Mouse (Mus musculus): ENCODE data around the gene Zmynd8. TPM values are rescaled to one million over a fixed set of nuclear protein-coding genes. Genes with fewer than 3 reads are reported as not detected.
A peak's percentile ranks its signal among the peaks of the same experiment; 100 is the strongest.

Gene Zmynd8
- 68.1 and 69.9 TPM in 2 replicates for polyA plus RNA-seq (2016; fragmentation: Nextera tagmentation; extraction: Ambion mirVana)

DNA sequence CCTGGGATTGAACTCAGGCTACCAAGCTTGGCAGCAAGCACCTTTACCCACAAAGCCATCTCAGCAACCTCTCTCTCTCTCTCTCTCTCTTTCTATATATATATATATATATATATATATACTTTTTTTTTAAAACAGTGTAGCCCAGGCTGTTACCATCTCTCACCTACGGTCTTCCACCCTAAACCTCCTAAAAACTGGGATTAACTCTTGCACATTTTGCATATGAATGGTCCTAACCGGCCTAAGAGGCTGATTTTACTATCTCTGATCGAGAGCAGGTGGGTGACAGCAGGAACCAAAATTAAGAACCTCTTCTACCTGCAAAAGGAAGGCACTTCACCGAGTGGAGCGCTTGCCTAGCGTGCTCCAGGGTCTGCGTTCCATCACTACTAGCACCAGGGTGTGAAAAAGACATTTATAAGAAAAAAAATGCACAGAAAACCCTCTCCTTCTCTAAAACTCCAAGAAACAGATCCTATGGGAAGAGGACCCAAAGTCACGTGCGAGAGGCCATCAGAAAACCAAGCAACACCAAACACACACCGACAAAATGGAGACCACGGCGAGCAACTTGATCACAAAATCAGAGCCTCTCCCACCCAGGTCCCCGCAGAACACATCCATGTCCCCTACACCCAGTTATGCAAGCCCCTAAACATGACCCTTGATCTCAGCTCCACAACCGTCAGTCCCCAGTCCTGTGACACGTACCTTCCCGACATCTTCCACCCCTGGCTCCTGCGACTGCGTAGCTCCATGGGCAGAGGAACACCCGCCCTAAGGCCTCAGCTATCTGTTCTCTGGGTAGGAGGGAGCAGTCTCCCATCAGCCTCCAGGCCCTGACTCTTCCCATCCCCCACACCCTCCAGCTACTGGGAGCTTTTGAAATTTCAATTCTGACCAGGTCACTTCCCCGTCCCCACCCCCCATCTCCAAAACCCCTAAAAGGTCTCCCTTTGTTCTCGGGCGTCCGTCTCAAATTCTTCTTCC is at the start of gene Zmynd8:
Gene Zmynd8, minus strand, starts transcription at position 815 of the 993 bp plus-strand sequence.
- DNase-seq (ENCODE audit: low spot score) = peak; percentile 80
- Histone ChIP-seq H3K4me3 (peak within 1 kb of the TSS; percentile 52), H3K4me1 (peaks cover 65% of the 10 kb centered on the region), H3K27me3 (replicated peaks; ENCODE audit: low read depth, poor library complexity, severe bottlenecking) (no peaks in the 10 kb centered on the region), H3K36me3 (replicated peaks) (no peaks in the 10 kb centered on the region), H3K9me3 (no peaks in the 10 kb centered on the region), H3K27ac (replicated peaks) (peak within 1 kb of the TSS; percentile 92)
- 12% methylated on average over 23 of the region's 23 CpGs for WGBS

- 85% methylated on average over 1 of the region's 1 CpGs for WGBS
- no peaks in the 10 kb centered on the region for H3K36me3 ChIP-seq (replicated peaks)
- peaks cover 14% of the 10 kb centered on the region for H3K4me1 ChIP-seq
- H3K27ac ChIP-seq (replicated peaks) = no peak overlapping the region
- H3K9me3 ChIP-seq = no peaks in the 10 kb centered on the region
- no peak overlapping the region for H3K4me3 ChIP-seq
- no peaks in the 10 kb centered on the region for H3K27me3 ChIP-seq (replicated peaks; ENCODE audit: low read depth, poor library complexity, severe bottlenecking)
- no peak for DNase-seq (ENCODE audit: low spot score)
These were observed 49.2 kb upstream of the Zmynd8 start for GRCm38 (mm10) chr2:165948007-165948406.

DNA sequence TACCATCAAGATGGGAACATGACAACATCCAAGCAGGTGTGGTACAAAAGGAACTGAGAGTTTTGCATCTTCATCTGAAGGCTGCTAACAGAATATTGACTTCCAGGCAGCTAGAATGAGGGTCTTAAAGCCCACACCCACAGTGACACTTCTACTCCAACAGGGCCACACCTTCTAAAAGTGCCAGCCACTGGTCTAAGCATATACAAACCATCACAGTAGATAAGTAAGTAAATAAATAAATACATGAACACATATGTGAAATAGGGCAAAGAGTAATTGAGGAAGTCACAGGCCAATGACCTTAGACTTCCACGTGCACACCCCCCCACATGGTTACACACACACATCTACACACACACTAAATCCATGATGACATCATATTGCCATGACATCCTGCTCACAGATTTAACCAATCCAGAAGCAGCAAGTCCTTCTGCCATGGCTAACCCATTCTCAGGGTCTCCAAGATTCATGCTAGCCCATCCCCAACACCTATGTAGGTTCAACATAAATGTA is 47.3 kb upstream of the Zmynd8 start:
- WGBS = 83% methylated on average over 1 of the region's 1 CpGs
- Histone ChIP-seq H3K4me1 (peaks cover 14% of the 10 kb centered on the region), H3K9me3 (no peaks in the 10 kb centered on the region), H3K4me3 (no peak overlapping the region), H3K36me3 (replicated peaks) (no peaks in the 10 kb centered on the region), H3K27me3 (replicated peaks; ENCODE audit: low read depth, poor library complexity, severe bottlenecking) (no peaks in the 10 kb centered on the region), H3K27ac (replicated peaks) (no peak overlapping the region)
- DNase-seq (ENCODE audit: low spot score) = no peak

DNA sequence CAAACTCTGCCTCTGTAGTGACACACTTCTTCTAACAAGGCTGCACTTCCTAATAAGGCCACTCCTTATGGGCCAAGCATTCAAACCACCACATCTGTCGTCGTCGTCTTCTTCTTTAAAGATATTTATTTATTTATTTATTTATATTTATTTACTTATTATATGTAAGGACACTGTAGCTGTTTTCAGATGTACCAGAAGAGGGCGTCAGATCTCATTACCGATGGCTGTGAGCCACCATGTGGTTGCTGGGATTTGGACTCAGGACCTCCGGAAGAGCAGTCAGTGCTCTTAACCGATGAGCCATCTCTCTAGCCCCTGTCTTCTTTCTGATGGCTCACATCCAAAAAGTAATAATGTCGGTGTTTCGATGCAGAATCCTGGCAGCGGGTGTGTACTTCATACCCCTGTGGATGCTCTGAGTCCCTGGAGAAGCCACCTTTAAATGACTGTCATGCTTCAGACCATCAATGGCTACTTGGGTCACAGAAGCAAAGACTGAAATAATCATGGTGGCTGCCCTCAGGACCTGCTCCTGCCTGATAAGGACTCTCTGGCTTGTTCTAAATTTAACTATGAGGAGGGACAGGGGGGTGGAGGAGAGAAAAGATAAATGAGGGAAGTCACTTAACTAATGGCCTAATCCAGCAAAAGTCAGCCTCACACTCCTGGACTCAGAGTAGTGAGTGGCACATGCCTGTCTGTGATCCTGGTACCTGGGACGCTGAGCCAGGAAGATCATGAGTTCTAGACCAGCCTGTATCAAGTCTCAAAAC is 45.9 kb upstream of the Zmynd8 start:
- H3K9me3 ChIP-seq = no peaks in the 10 kb centered on the region
- DNase-seq (ENCODE audit: low spot score) = no peak
- H3K4me3 ChIP-seq = no peak overlapping the region
- H3K27ac ChIP-seq (replicated peaks) = no peak overlapping the region
- 81% methylated on average over 11 of the region's 11 CpGs for WGBS
- H3K27me3 ChIP-seq (replicated peaks; ENCODE audit: low read depth, poor library complexity, severe bottlenecking) = no peaks in the 10 kb centered on the region
- H3K4me1 ChIP-seq = peaks cover 11% of the 10 kb centered on the region
- H3K36me3 ChIP-seq (replicated peaks) = no peaks in the 10 kb centered on the region

GRCm38 (mm10) chr2:165943113-165943512 is 44.3 kb upstream of the Zmynd8 start:
- Histone ChIP-seq H3K36me3 (replicated peaks) (no peaks in the 10 kb centered on the region), H3K27ac (replicated peaks) (no peak overlapping the region), H3K4me1 (0 out of 2 replicates have a peak, but pooled peaks cover 3% of the 10 kb centered on the region), H3K4me3 (no peak overlapping the region), H3K27me3 (replicated peaks; ENCODE audit: low read depth, poor library complexity, severe bottlenecking) (no peaks in the 10 kb centered on the region), H3K9me3 (no peaks in the 10 kb centered on the region)
- DNase-seq (ENCODE audit: low spot score) = no peak
- WGBS = 95% methylated on average over 2 of the region's 2 CpGs

DNA sequence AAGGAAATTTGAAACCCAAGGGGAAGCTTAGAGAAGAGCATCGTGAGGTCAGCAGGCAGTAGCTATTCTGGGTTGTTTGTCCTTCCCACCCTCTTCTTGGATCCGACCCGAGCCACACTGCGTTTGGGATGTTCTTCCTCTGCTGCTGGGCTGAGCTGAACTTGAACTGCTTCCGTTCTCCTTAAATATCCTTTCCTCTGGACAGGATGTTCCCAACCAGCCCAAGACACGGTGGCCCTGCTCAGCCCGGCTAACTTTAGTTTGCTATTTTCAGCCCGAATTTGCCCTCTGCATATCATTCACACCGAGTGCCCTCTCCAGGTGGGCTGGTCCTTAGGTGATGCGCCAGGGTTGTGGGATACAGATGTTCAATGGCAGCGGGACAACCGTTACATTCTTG is 37.3 kb upstream of the Zmynd8 start:
- H3K4me3 ChIP-seq = no peak overlapping the region
- 69% methylated on average over 12 of the region's 12 CpGs for WGBS
- H3K27ac ChIP-seq (replicated peaks) = no peak overlapping the region
- DNase-seq (ENCODE audit: low spot score) = no peak
- H3K9me3 ChIP-seq = no peaks in the 10 kb centered on the region
- H3K36me3 ChIP-seq (replicated peaks) = no peaks in the 10 kb centered on the region
- H3K27me3 ChIP-seq (replicated peaks; ENCODE audit: low read depth, poor library complexity, severe bottlenecking) = no peaks in the 10 kb centered on the region
- H3K4me1 ChIP-seq = 0 out of 2 replicates have a peak, but pooled peaks cover 6% of the 10 kb centered on the region

DNA sequence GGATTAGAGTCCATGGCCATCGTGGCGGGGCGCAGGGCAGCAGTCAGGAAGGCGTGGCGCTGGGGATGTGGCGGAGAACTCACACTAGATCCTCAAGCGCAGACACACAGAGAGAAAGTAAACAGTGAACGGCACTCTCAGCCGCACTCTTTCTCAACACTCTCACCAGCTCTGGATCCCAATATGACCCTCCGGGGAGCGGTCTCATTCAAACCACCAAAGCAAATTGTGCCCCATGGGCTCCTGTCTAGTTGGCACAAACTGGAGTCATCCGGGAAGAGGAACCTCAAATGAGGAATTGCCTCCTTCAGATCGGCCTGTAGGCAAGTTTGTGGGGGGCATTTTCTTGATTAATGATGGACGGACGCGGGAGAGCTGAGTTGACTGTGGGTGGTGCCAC is 28.9 kb upstream of the Zmynd8 start:
- no peaks in the 10 kb centered on the region for H3K36me3 ChIP-seq (replicated peaks)
- DNase-seq (ENCODE audit: low spot score) = no peak
- no peaks in the 10 kb centered on the region for H3K27me3 ChIP-seq (replicated peaks; ENCODE audit: low read depth, poor library complexity, severe bottlenecking)
- no peak overlapping the region for H3K27ac ChIP-seq (replicated peaks)
- no peak overlapping the region for H3K4me3 ChIP-seq
- H3K9me3 ChIP-seq = peaks cover 7% of the 10 kb centered on the region
- 94% methylated on average over 16 of the region's 16 CpGs for WGBS
- peaks cover 18% of the 10 kb centered on the region for H3K4me1 ChIP-seq

DNA sequence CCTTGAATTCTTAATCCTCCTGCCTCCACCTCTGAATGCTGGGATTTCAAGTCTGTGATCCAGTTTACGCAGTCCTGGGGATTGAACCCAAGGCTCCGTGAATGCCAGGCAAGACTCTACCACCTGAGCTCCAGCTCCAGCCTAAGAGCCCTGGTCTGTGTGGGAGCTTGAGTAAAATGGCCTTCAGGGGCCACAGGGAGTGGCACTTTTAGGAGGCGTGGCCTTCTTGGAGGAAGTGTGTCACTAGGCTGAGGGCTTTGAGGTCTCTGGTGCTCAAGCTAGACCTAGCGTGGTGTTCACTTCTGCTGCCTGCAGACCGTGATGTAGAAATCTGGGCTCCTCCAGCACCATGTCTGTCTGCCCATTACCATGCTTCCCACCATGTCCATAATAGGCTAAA is 27.4 kb upstream of the Zmynd8 start:
- WGBS = 93% methylated on average over 5 of the region's 5 CpGs
- H3K4me3 ChIP-seq = no peak overlapping the region
- peaks cover 26% of the 10 kb centered on the region for H3K4me1 ChIP-seq
- H3K27ac ChIP-seq (replicated peaks) = no peak overlapping the region
- H3K9me3 ChIP-seq = peaks cover 7% of the 10 kb centered on the region
- DNase-seq (ENCODE audit: low spot score) = no peak
- no peaks in the 10 kb centered on the region for H3K36me3 ChIP-seq (replicated peaks)
- no peaks in the 10 kb centered on the region for H3K27me3 ChIP-seq (replicated peaks; ENCODE audit: low read depth, poor library complexity, severe bottlenecking)

DNA sequence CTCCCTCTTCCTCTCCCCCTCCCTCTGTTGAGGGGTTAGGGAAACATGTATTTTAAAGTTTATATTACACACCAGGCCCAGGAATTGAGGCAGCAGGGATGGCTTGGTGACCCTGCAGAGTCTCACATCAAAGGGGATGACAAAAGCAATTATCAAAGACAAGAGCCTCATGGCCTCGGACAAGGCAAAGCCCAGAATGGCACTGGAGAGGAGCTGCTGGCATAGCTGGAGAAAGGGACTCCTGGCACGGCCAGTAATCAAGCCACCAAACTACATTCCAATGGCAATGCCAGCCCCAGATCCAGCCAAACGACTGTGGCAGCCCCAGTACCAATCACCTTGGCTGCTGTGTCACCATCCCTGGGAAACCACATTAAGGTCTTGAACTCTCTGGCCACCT is 26.3 kb upstream of the Zmynd8 start:
- H3K9me3 ChIP-seq = peaks cover 7% of the 10 kb centered on the region
- 41% methylated on average over 3 of the region's 3 CpGs for WGBS
- H3K27ac ChIP-seq (replicated peaks) = no peak overlapping the region; the same call in 1 of the 2 replicates
- no peaks in the 10 kb centered on the region for H3K27me3 ChIP-seq (replicated peaks; ENCODE audit: low read depth, poor library complexity, severe bottlenecking)
- DNase-seq (ENCODE audit: low spot score) = peak; percentile 65
- H3K4me1 ChIP-seq = peaks cover 26% of the 10 kb centered on the region
- 0 out of 2 replicates have a peak overlapping the region, but pooled peaks have one; percentile 5 for H3K4me3 ChIP-seq
- no peaks in the 10 kb centered on the region for H3K36me3 ChIP-seq (replicated peaks)

DNA sequence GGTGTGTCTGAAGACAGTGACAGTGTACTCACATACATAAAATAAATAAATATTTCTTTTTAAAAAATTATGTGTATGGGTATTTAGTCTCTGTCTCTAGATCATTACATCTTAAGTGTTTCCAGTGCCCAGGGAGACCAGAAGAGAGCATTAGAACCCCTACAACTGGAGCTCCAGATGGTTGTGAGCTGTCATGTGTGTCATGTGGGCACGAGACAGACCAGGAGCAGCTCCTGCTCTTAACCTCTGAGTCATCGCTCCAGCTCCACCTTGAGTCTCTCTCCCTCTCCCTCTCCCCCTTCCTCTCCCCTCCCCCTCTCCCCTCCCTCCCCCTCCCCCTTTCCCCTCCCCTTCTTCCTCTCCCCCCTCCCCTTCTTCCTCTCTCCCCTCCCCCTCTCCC is 25.9 kb upstream of the Zmynd8 start:
- H3K27ac ChIP-seq (replicated peaks) = no peak overlapping the region
- H3K27me3 ChIP-seq (replicated peaks; ENCODE audit: low read depth, poor library complexity, severe bottlenecking) = no peaks in the 10 kb centered on the region
- DNase-seq (ENCODE audit: low spot score) = no peak
- WGBS = 57% methylated on average over 2 of the region's 2 CpGs
- H3K4me1 ChIP-seq = peaks cover 26% of the 10 kb centered on the region
- peaks cover 7% of the 10 kb centered on the region for H3K9me3 ChIP-seq
- no peaks in the 10 kb centered on the region for H3K36me3 ChIP-seq (replicated peaks)
- no peak overlapping the region for H3K4me3 ChIP-seq

DNA sequence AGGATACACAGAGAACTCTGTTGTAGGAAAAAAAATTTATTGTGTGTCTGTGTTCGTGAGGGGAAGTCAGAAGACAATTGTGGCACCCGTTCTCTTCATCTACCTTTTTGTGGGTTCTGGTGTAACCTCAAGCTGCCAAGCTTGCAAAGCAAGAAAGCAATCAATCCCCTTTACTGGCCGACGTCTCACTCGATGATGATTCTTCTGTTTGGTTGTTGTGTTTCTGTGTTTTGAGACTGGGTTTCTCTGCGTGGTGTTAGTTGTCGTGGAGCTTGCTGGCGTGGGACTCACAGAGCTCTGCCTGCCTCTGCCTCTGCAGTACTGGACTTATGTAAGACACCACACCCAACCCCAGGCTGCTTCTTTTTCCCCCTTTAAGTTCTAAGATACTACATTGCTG is 24.9 kb upstream of the Zmynd8 start:
- Histone ChIP-seq H3K9me3 (peaks cover 7% of the 10 kb centered on the region), H3K4me1 (peaks cover 26% of the 10 kb centered on the region), H3K4me3 (no peak overlapping the region), H3K36me3 (replicated peaks) (no peaks in the 10 kb centered on the region), H3K27me3 (replicated peaks; ENCODE audit: low read depth, poor library complexity, severe bottlenecking) (no peaks in the 10 kb centered on the region), H3K27ac (replicated peaks) (no peak overlapping the region)
- WGBS = 89% methylated on average over 8 of the region's 8 CpGs
- DNase-seq (ENCODE audit: low spot score) = no peak

- H3K27me3 ChIP-seq (replicated peaks; ENCODE audit: low read depth, poor library complexity, severe bottlenecking) = no peaks in the 10 kb centered on the region
- H3K9me3 ChIP-seq = peaks cover 4% of the 10 kb centered on the region
- H3K27ac ChIP-seq (replicated peaks) = no peak overlapping the region
- H3K4me3 ChIP-seq = no peak overlapping the region
- 89% methylated on average over 3 of the region's 3 CpGs for WGBS
- DNase-seq (ENCODE audit: low spot score) = no peak
- H3K4me1 ChIP-seq = peaks cover 26% of the 10 kb centered on the region
- no peaks in the 10 kb centered on the region for H3K36me3 ChIP-seq (replicated peaks)
These were observed 24.2 kb upstream of the Zmynd8 start for GRCm38 (mm10) chr2:165922994-165923393.
